Mouse (Mus musculus) heart, postnatal 0 days (tissue): Measurements from ENCODE around the gene Rbms3.

Source experiments
- CTCF ChIP-seq: IDR thresholded peaks from 2 replicates; pipeline ENCODE4 v1.5.1; 2016; ENCODE audit warnings: antibody characterized with exemption, control low read depth, low read depth
- EP300 ChIP-seq: IDR thresholded peaks from 2 replicates; pipeline ENCODE4 v1.6.1; 2016; ENCODE audit warnings: antibody characterized with exemption, low read depth

DNA sequence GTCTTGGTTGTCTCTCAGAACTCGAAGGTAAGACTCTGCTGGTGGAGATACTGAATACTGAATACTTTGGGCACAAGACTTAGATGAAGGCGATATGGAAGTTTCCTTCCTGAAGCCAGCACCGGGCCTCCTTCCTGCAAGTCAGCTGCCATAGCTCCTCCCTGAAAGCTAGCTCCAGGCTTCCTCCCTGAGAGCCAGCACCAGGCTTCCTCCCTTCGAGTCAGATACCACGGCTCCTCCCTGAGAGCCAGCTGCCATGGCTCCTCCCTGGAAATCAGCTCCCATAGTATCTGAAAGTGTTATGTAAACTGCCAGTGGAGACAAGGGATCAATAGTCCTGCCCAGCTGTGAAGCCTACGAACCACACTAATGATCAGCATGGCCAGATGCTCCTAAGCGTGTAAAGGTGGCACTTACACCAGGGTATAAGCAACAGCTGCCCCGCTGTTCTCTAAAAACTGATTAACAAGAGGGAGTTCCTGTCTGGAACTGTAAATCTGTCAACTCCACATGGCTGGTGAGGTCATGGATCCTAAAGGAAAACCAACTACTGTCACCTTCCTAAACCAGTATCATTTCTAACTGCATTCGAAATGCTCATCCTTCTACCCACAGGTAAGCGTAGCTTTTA lies 867.2 kb downstream of the Rbms3 start:
- TF ChIP-seq CTCF: no peak
- TF ChIP-seq EP300: no peak
